Mouse (Mus musculus) spleen, embryonic (tissue): Measurements from ENCODE around the gene Nrip3.

ENCODE experiments used
- CTCF ChIA-PET: fragments of 350-600 bp; sonication (Branson Sonifier 250); formaldehyde crosslinking; loops from one replicate; lab custom pipeline; 2022; lab: Charles Lee

The Nrip3 gene

GRCm38 (mm10) chr7:109781470-109782203 is at the start of gene Nrip3:
Nrip3 (minus strand) TSS chr7:109782025.
- CTCF ChIA-PET, result no interaction called here

DNA sequence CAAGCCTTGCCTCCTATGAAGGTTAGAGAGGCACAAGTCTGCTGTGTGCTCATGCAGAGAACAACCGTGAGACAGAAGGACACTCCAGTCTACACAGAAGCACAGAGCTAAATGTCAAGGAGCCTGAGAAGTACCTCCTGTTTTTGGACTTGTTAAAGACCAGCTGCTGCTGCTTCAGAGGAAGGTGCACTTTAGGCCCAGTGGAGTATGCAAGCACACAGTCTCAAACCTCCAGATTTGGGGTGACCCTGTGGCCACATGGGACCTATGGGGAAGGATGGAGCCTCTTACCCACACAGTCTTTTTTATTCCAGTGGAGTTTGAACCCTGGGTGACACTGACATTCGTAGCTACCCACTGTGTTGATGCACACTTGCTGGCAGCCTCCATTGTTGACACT is 49.6 kb upstream of the Nrip3 start:
- CTCF ChIA-PET, result interaction anchor here (0.6 kb wide), 1 partner anchor 9 kb away, joined by 3 read pairs; no protein-coding TSS in a partner anchor

GRCm38 (mm10) chr7:109826911-109827310 is 45.1 kb upstream of the Nrip3 start:
- CTCF ChIA-PET, result no interaction called here

DNA sequence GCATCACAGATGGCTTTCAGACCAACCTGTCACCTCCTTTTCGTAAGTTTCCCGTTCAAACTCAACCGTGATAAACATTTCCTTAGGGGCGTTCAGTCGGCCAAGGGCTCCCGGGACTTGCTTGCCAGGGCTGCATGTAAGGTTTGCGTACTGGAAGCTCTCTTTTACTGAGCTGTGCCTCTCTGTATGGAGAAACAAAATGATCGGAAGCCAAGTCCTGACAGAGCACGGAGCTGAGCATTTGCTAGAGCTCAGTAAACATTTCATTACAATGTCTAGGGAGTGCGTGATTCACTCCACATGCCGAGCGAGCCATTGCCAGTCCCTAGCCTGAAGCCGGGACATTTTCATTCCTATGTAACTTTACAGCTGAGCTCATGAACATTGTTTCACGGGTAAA is 43.5 kb upstream of the Nrip3 start:
- CTCF ChIA-PET, result no interaction called here

- CTCF ChIA-PET, result no interaction called here
Measured at GRCm38 (mm10) chr7:109818600-109818999, 36.8 kb upstream of the Nrip3 start.

DNA sequence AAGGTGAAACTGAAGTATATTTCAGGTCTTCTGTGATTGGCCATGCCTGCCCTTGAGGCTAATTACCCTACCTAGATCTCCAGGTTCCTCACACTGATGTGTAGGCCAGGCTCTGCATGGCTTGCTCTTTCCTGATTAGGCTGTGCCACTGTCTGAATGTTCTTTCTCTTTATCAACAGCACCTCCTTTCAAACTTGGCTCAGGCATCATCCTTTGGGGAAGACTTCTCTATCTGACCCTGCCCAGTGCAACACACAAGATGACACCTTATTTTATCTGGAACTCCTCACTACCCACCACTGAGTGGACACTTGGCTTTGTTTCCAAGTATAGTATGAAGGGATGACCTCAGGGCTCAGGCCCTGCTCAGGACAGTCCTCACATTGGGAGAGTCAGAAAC is 36.1 kb upstream of the Nrip3 start:
- CTCF ChIA-PET, result no interaction called here

DNA sequence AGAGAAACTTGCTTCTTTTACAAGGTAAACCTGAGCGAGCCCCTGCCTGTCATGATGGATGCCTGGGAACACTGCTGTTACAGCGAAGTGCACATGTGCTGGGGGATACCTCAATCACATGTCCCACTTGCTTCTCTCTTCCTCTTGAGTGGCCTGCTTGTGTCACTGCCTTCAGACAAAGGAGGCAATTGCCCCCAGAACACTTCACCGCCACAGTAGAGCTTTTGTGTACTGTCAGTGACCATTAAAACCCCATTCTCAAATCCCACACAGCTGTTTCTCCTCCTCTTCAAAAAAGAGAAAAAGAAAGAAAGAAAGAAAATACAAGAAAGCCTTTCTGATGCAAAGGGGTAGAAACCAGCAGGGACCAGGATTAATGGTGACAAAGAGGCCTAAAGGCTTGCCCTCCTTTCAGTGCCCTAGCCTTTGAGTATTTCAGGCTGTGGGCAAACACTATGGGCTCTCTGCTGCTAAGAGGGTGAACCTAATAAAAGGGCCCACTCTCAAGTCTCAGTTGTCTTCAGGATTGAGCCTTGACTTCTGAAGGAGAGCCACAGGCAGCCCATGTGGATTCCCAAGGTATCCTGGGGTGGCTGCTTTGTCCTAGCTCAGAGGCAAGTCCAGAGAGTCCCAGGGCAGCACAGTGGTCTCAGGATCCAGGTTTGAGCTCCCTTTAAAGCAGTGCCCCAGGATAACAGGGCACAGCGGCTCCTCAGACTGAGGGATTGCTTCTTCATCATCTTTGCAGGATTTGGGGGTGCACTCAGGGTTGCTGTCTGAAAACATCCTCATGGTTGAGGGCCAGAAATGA is 31.7 kb upstream of the Nrip3 start:
- CTCF ChIA-PET, result no interaction called here

GRCm38 (mm10) chr7:109807616-109808485 is 26.0 kb upstream of the Nrip3 start:
- CTCF ChIA-PET, result no interaction called here

- CTCF ChIA-PET, result no interaction called here
Measured at GRCm38 (mm10) chr7:109804843-109805242, 23.0 kb upstream of the Nrip3 start.

DNA sequence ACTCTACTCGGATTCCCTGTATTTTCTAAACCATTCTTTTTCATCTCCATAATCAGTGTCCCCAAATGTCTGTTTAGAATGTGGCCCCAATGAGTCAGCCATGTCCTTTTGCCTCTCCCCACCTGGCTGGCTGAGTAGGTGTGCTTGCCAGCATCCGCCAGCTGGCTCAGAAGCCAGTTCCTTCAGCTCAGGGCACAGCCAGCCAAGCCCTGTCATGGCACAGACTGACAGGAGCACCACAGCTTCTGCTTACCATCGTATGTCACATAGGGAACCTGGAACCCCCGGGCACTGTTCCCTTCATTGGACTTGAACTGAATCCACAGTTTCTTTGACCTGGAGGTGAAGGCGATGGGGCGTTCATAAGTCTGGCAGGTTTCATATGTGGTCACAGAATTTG is 22.5 kb upstream of the Nrip3 start:
- CTCF ChIA-PET, result no interaction called here

GRCm38 (mm10) chr7:109803516-109803915 is 21.7 kb upstream of the Nrip3 start:
- CTCF ChIA-PET, result no interaction called here

DNA sequence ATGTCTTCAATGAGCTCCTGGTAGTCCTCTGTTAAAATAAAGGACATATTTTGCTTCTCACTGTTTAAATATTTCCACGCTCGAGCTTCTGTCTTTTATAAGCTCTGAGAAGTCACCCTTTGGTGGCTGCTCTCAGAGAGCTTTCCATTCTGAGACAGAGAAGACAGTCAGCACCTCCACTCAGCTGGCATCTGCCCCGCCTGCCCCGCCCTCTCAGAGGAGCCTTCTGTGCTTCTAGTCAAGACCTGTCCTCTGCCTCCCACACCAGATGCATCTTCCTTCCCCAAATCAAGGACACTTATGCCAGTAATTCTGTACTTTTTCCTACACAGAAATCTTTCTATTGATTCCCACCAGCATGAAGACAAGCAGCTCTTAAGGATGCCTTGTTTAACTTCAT is 18.8 kb upstream of the Nrip3 start:
- CTCF ChIA-PET, result no interaction called here

DNA sequence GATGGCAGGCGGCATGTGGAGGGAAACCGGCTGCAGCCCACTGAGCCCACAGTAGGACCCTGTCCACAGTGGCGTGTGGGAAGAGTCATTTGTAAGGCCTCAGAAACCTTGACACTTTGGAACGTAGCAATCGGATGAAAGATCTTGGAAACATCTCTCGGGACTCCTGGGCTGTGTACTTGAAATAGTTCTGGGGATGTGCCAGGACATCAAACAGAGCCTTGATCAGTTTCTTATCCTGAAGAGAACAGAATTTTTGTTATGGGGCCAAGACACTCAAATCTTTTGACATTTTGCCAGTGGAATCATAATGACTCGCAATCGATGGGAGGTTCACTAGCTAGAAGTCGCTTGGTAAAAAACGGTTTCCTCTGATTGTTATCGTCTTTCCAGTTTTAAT is 17.3 kb upstream of the Nrip3 start:
- CTCF ChIA-PET, result no interaction called here

DNA sequence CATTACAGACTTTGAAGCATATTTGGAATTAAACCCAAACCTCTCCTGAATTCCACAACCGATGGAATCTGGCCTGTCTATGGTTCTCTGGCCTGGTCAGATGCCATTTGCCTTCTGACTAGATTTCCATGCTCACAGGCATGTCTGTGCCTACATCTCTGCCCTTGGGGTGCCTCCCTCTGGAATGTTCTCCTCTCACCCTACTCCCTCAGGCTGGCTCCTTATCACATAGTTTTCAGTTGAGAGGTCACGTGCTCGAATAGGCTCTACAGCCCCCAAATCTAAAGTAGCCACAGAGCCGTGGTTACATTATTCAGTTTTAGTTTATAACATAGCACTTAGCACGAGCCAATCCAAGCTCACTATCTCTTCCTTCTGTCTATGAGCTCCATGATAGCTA is 13.7 kb upstream of the Nrip3 start:
- CTCF ChIA-PET, result no interaction called here

DNA sequence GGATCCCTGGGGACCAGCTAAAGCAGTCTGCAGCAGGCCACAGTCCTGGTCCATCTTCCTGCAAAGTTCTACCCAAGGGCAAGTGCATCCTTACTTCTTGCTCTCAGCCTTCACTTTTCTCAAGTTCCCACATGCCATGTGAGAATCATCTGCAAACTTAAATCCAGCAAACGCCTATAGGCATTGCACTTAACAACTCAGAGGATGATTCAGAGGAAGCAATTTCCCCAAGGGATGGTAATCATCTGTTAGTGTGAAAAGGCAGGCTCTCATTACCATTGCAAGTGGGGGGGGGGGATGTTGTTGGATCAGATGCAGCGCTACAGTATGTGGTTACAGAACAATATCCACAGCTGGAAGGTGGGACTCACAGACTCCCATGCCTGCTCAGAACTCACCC is 12.7 kb upstream of the Nrip3 start:
- CTCF ChIA-PET, result no interaction called here

DNA sequence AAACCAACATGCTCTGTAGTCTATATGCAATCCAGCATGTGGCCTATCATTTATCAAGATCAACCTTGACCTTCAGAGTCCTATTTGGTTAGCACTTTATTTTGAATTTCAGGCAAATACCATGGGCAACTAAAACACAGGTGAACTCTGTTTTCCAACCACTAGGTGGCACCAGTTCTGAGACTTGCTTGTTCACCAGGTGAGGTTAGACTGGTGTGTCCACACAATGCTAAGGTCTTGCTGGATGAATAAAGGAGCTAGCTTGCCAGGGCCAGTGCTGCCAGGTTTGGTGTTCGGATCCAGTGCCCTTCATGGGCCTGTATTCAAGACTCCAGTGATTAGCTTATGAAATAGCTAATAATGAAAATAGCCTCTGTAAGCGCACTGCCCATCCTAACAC is 10.9 kb upstream of the Nrip3 start:
- CTCF ChIA-PET, result interaction anchor here (0.6 kb wide), 1 partner anchor 18 kb away, joined by 9 read pairs; no protein-coding TSS in a partner anchor

- CTCF ChIA-PET, result no interaction called here
Measured at GRCm38 (mm10) chr7:109790818-109791217, 9.0 kb upstream of the Nrip3 start.

DNA sequence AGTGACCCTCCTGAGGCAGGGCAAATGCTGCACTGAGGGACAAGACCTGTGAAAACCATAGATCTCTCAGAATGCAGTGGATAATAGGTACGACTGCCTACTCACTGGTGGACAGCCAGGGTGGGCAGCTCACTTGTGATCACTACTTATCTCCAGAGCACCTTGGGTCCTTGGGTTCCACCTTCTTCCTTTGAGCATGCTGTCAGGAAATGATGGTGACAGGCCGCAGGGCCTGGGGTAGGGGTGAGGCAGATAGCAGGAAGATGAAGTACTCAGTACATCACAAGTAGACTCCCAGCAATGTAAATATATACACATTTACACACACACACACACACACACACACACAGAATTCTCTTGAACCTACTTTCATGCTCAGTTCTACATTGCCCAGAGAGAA is 6.0 kb upstream of the Nrip3 start:
- CTCF ChIA-PET, result no interaction called here

DNA sequence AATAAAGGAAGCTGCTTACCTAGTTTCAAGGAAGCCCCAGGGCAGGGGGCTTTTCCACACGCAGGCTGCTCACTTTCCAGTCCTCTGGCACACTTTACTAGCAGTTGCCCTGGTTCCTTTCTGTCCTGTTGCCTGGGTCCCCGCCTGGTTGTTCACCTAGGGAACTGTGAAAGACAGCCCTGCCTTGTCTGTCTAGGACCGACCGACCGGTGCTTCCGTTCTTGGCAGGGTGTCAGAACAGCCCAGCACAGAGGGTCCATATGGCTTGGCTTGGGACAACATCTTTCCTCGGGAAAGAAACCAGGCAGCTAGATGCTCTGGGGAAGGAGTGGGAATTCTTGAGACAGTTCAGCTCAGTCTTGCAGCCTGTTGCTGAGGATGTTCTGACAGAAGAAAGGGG is 1.5 kb upstream of the Nrip3 start:
- CTCF ChIA-PET, result interaction anchor here (0.5 kb wide), 1 partner anchor 62 kb away, joined by 5 read pairs; no protein-coding TSS in a partner anchor

DNA sequence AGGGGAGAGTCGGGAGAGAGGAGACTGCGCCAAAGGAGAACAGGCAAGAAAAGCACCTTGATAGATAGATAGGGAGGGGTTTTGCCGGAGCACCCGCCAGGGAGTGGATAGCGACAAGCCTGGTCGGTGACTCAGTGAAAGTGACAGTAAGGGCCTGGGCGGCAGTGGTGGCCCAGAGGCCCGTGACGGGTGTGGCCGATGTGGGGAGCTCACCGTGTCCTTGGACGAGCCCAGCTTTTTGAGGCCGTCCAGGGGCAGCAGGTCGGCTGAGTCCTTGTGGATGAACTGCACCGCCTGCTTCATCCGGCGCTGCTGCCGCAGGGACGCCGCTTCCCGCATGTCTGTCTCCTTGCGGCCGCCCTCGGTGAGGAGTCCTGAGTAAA is 747 bp downstream of the Nrip3 start:
- CTCF ChIA-PET, result no interaction called here

DNA sequence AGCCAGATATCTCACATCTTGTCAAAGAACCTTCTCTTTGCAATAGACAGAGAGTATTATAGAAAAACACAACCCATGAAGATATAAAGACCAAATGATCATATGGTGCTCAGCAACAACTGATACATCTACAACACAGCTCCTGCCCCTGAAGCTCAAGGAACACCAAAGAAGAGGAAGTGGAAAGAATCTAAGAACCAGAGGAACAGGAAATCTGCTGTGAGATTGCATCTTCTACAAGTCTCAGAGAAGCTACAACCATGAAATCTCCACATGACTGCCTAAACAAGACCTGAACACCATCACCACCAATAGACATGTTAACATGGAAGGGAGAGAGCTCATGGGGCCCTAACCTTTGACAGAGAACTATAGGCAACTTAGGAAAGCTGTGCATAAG is 9.6 kb downstream of the Nrip3 start:
- CTCF ChIA-PET, result no interaction called here
